Comparison of ENCODE assay signal across 13 mouse cellular contexts in the genomic region with DNA sequence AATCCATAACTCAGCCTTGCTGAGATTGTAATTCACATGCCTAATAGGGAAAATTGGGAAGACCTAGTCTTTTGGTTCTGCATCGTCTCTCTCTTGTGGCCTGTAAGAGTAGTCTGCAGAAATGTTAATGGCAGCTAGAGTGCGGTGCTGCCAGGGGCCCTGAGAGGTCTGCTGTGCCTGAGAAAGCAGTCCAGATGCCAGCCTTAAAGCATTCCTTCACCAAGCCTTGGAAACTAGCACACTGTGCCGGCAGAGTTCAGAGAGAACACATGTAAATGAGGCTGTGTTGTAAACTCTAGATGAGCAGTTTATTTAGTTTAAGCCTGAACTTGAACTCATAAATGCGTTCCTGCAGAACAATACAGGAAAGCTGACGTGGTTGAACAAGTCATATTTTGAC.
DNase-seq lines count a peak whose midpoint lies in the region; ATAC-seq and TF ChIP-seq lines count a peak whose summit lies in the region.
"Had no signal": no experiment of that assay in that cellular context is flagged by ENCODE, and none has a peak within 500 bp of the region (broad histone marks: within the 10 kb centered on the region; RNA-seq: fewer than 3 reads in every experiment).

No protein-coding gene starts in this region.

- no peaks in the 10 kb centered on the region for H3K79me2 ChIP-seq in heart, adult 2 months (replicated peaks; ENCODE audit: control insufficient read depth, insufficient read depth, low read length)

- H3K4me3 ChIP-seq in heart, postnatal 0 days (ENCODE audit: low read depth, low read length) = no peak overlapping the region
- H3K4me3 ChIP-seq in heart, adult 2 months = no peak overlapping the region
- H3K4me3 ChIP-seq in forebrain, embryonic 11.5 days (ENCODE audit: low read depth, low read length) = no peak overlapping the region
- H3K4me3 ChIP-seq in hindbrain, embryonic 16.5 days (ENCODE audit: low read length) = no peak overlapping the region
- no peak overlapping the region for H3K4me3 ChIP-seq in neural tube, embryonic 13.5 days
- H3K4me3 ChIP-seq: left cerebral cortex, adult 2 months; liver, embryonic 13.5 days had no signal

- TF ChIP-seq EP300 in heart, postnatal 0 days (IDR thresholded peaks at IDR 0.05; ENCODE audit: low read depth) = no peak
- TF ChIP-seq EP300 in heart, adult 2 months (IDR thresholded peaks at IDR 0.05; ENCODE audit: insufficient read depth, low read depth, low read length) = no peak

- no peaks in the 10 kb centered on the region for H3K27me3 ChIP-seq in heart, postnatal 0 days (ENCODE audit: control insufficient read depth, insufficient read depth, low read length)
- H3K27me3 ChIP-seq in heart, adult 2 months (ENCODE audit: control insufficient read depth, insufficient read depth, low read length) = no peaks in the 10 kb centered on the region
- H3K27me3 ChIP-seq in forebrain, embryonic 11.5 days (ENCODE audit: control insufficient read depth, insufficient read depth, low read length) = 0 out of 2 replicates have a peak, but pooled peaks cover 3% of the 10 kb centered on the region
- no peaks in the 10 kb centered on the region for H3K27me3 ChIP-seq in hindbrain, embryonic 16.5 days (replicated peaks; ENCODE audit: control insufficient read depth, insufficient read depth, low read length)
- H3K27me3 ChIP-seq in neural tube, embryonic 13.5 days = no peaks in the 10 kb centered on the region
- H3K27me3 ChIP-seq: liver, embryonic 13.5 days had no signal

- 0 out of 2 replicates have a peak overlapping the region, but pooled peaks have one; percentile 6 for H3K27ac ChIP-seq in heart, postnatal 0 days (ENCODE audit: low read depth)
- H3K27ac ChIP-seq in heart, adult 2 months = no peak overlapping the region
- 0 out of 2 replicates have a peak overlapping the region, but pooled peaks have one; percentile 53 for H3K27ac ChIP-seq in forebrain, embryonic 11.5 days (ENCODE audit: low read depth, low read length)
- 0 out of 2 replicates have a peak overlapping the region, but pooled peaks have one; percentile 4 for H3K27ac ChIP-seq in hindbrain, embryonic 16.5 days (ENCODE audit: low read depth, low read length)
- H3K27ac ChIP-seq in neural tube, embryonic 13.5 days (replicated peaks) = peak overlapping the region; percentile 59; the same call in 1 of the 2 replicates
- H3K27ac ChIP-seq: left cerebral cortex, adult 2 months; liver, embryonic 13.5 days had no signal

- H3K4me2 ChIP-seq in heart, postnatal 0 days (ENCODE audit: low read depth, low read length) = no peak overlapping the region
- H3K4me2 ChIP-seq in forebrain, embryonic 11.5 days (ENCODE audit: low read depth, low read length, severe bottlenecking) = no peak overlapping the region
- no peak overlapping the region for H3K4me2 ChIP-seq in hindbrain, embryonic 16.5 days (ENCODE audit: low read length)
- no peak overlapping the region for H3K4me2 ChIP-seq in neural tube, embryonic 13.5 days
- H3K4me2 ChIP-seq: liver, embryonic 13.5 days had no signal

- ATAC-seq in heart, postnatal 0 days (ENCODE audit: insufficient read depth, low read depth) = no peak
- ATAC-seq in forebrain, embryonic 11.5 days (replicated peaks; ENCODE audit: low FRiP score) = no peak
- ATAC-seq in hindbrain, embryonic 16.5 days = peak; percentile 55
- ATAC-seq in neural tube, embryonic 13.5 days (ENCODE audit: low read depth) = 0 out of 2 replicates have a peak, but pooled peaks have one; percentile 51
- no peak for ATAC-seq in monocyte, adult 5-6 weeks (replicated peaks; ENCODE audit: insufficient number of reproducible peaks, low FRiP score, low TSS enrichment, poor library complexity, severe bottlenecking)

- no peak for TF ChIP-seq POLR2A in heart, adult 2 months (IDR thresholded peaks at IDR 0.05; ENCODE audit: insufficient read depth, low read depth, low read length)

- TF ChIP-seq CTCF in heart, postnatal 0 days (IDR thresholded peaks at IDR 0.05; ENCODE audit: low read depth) = no peak
- no peak for TF ChIP-seq CTCF in heart, adult 2 months (IDR thresholded peaks at IDR 0.05)

- H3K36me3 ChIP-seq in heart, postnatal 0 days (replicated peaks; ENCODE audit: control insufficient read depth, insufficient read depth, low read length) = peaks cover 5% of the 10 kb centered on the region; the same call in 1 of the 2 replicates
- peaks cover 7% of the 10 kb centered on the region for H3K36me3 ChIP-seq in heart, adult 2 months (ENCODE audit: control insufficient read depth, insufficient read depth, low read length)
- no peaks in the 10 kb centered on the region for H3K36me3 ChIP-seq in forebrain, embryonic 11.5 days (ENCODE audit: control insufficient read depth, insufficient read depth, low read length)
- no peaks in the 10 kb centered on the region for H3K36me3 ChIP-seq in hindbrain, embryonic 16.5 days (ENCODE audit: control insufficient read depth, insufficient read depth, low read length)
- H3K36me3 ChIP-seq in neural tube, embryonic 13.5 days = 0 out of 2 replicates have a peak, but pooled peaks cover 3% of the 10 kb centered on the region
- H3K36me3 ChIP-seq: liver, embryonic 13.5 days had no signal

- DNase-seq in heart, postnatal 0 days (ENCODE audit: low spot score) = no peak
- no peak for DNase-seq in heart, adult 2 months
- peak; percentile 50 for DNase-seq in forebrain, embryonic 11.5 days (ENCODE audit: low spot score)
- no peak for DNase-seq in adrenal gland, postnatal 36 days
- no peak for DNase-seq in left cerebral cortex, postnatal 4 days
- DNase-seq: adrenal gland, postnatal 14 days; gastrocnemius, postnatal 14 days; kidney, postnatal 4 days had no signal

- WGBS in heart, postnatal 0 days = 69% methylated on average over 5 of the region's 5 CpGs
- WGBS in heart, adult 2 months = 89% methylated on average over 5 of the region's 5 CpGs
- WGBS in forebrain, embryonic 11.5 days = 61% methylated on average over 5 of the region's 5 CpGs
- 25% methylated on average over 5 of the region's 5 CpGs for WGBS in hindbrain, embryonic 16.5 days
- 23% methylated on average over 5 of the region's 5 CpGs for WGBS in neural tube, embryonic 13.5 days

- no peaks in the 10 kb centered on the region for H3K9me3 ChIP-seq in heart, postnatal 0 days (replicated peaks; ENCODE audit: control insufficient read depth, low read length)
- H3K9me3 ChIP-seq in forebrain, embryonic 11.5 days (ENCODE audit: control insufficient read depth, low read length) = no peaks in the 10 kb centered on the region
- H3K9me3 ChIP-seq in hindbrain, embryonic 16.5 days (ENCODE audit: control insufficient read depth, low read length) = no peaks in the 10 kb centered on the region
- no peaks in the 10 kb centered on the region for H3K9me3 ChIP-seq in neural tube, embryonic 13.5 days
- H3K9me3 ChIP-seq: liver, embryonic 13.5 days had no signal

- H3K4me1 ChIP-seq in heart, postnatal 0 days (ENCODE audit: control insufficient read depth, insufficient read depth) = peaks cover 27% of the 10 kb centered on the region
- H3K4me1 ChIP-seq in heart, adult 2 months (ENCODE audit: control insufficient read depth, insufficient read depth, low read length) = peaks cover 18% of the 10 kb centered on the region
- peaks cover 16% of the 10 kb centered on the region for H3K4me1 ChIP-seq in forebrain, embryonic 11.5 days (replicated peaks; ENCODE audit: control insufficient read depth, insufficient read depth, low read length)
- peaks cover 9% of the 10 kb centered on the region for H3K4me1 ChIP-seq in hindbrain, embryonic 16.5 days (ENCODE audit: control insufficient read depth, insufficient read depth, low read depth, low read length)
- H3K4me1 ChIP-seq in neural tube, embryonic 13.5 days (replicated peaks) = peaks cover 66% of the 10 kb centered on the region

- H3K9ac ChIP-seq in heart, postnatal 0 days (replicated peaks; ENCODE audit: low read depth, low read length) = no peak overlapping the region
- no peak overlapping the region for H3K9ac ChIP-seq in heart, adult 2 months (ENCODE audit: low read depth, low read length)
- no peak overlapping the region for H3K9ac ChIP-seq in forebrain, embryonic 11.5 days (ENCODE audit: low read length)
- no peak overlapping the region for H3K9ac ChIP-seq in hindbrain, embryonic 16.5 days (ENCODE audit: low read depth, low read length)
- H3K9ac ChIP-seq in neural tube, embryonic 13.5 days = no peak overlapping the region
- H3K9ac ChIP-seq: liver, embryonic 13.5 days had no signal

- intact Hi-C loops in heart, adult 2 months (cut with DNase I) = no loop called here
- intact Hi-C loops in left cerebral cortex, postnatal 4 days (cut with DNase I) = no loop called here

Comparison
In these comparisons a context has a peak if more than half of its experiments do, and no peak if none do; other contexts are left out.
1. ATAC-seq: peak in hindbrain, embryonic 16.5 days (single experiment) and neural tube, embryonic 13.5 days (single experiment); none in heart, postnatal 0 days (single experiment), forebrain, embryonic 11.5 days (single experiment) and monocyte, adult 5-6 weeks (single experiment).